Mouse (Mus musculus) ovary, postnatal 14 days (tissue): ENCODE results near the gene Hist1h2bh.
"Not testable (repeated sequence)": the region's sequence is repeated elsewhere in the genome, so short reads cannot be mapped to it uniquely, and the experiment has no call there.

Experiments used
- DNase-seq: peaks from one replicate; pipeline ENCODE4 v3.0.0; 2022; ENCODE audit warnings: low spot score

Hist1h2bh gene

DNA sequence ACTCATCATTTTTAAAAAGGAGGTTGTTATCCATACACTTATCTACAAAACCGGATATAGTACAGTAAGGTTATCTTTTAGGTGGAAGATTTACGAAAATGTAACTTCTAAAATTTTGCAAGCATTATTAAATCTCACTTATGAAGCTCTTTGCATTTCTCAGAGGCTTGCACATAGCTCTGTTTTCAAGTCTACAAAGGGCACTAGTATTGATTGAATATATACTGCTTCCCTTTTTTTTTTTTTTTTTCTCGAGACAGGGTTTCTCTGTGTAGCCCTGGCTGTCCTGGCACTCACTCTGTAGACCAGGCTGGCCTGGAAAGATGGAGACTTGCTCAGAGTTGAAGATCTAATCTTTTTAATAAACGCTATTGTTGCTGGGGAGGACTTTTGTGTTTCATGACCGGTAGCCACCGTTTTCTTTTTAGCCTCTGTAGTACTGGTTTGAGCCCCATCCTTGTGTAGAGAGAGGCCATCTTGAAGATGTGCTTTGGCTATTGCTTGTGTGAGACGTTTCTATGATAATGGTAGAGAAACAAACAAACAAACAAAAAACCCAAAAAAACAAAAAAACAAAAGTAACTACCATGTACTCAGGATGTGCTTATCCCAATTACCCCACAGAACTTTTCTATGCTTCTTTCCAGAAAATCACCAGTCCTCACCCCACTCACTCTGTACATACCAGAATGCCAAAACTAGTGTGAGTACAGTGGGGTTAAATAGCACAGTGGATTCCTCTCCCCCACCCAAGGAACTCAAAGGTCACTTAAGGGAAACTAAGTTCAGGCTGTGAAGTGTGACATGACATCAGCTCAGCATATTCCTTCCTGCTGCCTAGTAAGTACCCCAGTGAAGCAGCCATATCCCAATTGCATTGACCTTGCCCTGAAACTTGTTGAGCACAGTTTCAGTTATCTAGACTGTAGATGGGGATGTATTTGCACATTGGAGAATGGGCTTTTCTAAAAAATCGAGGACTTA is 9.0 kb upstream of the Hist1h2bh start:
- DNase-seq, result no peak

DNA sequence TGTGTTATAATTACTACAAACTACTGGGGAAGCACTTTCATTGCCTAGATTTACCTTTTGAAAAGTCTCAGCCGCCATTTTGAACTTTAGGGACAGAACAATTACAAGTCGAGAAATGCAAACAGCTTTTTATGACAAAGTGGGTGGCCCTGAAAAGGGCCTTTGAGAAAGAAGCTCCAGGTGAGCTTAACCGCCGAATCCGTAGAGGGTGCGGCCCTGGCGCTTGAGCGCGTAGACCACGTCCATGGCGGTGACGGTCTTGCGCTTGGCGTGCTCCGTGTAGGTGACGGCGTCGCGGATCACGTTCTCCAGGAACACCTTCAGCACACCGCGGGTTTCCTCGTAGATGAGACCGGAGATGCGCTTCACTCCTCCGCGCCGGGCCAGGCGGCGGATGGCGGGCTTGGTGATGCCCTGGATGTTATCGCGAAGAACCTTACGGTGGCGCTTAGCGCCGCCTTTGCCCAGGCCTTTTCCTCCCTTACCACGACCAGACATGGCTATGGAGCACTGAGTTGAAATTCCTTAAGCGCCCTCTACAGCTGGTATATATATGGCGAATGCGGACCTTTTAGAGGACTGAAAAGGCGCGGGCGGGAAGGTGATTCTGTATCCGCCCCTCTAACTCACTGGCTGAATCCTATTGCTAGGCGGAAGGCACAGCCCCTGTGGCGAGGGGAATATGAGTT is 8.1 kb upstream of the Hist1h2bh start, which contains the start of gene Hist1h4f:
Hist1h4f (minus strand) TSS at position 503 of the 689 bp plus-strand sequence.
- DNase-seq, result peak; percentile 83

DNA sequence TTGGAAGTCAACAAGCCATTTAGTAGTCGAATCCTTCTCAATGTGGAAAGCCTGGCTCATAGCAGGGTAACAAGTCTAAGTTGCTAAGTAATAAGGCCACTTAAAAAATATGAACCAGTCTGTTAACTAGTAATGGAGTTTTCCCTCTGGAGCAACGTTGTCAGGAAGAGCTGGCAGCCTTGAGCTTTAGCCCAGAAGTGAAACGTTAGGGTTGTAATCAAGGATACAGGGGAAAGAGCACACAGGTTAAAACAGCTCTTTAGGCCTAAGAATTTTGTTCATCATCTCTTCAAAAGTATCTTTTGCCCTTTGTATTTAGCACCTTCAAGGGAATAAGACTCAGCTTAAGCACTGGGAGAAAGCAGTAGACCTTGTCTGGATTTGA is 7.6 kb upstream of the Hist1h2bh start:
- no peak for DNase-seq

DNA sequence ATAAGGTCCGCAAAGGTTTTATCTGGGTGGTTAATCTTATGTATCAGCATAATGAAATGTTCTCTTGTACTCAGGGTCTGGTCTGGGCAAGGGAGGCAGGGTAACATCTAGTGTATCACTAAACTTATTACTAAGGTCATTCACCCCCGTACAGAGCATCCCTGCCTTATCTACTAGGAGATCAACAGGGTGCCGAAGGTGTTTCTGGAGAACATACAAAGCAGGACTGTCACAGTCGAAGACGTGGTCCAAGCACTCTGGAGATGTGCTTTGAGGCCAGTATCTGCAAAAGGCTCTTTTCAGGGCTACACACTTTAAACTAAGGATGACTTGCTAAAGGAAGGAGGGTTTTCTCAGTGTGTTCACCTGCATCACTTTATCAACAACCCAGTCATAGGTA is 3.5 kb upstream of the Hist1h2bh start:
- DNase-seq, result no peak

DNA sequence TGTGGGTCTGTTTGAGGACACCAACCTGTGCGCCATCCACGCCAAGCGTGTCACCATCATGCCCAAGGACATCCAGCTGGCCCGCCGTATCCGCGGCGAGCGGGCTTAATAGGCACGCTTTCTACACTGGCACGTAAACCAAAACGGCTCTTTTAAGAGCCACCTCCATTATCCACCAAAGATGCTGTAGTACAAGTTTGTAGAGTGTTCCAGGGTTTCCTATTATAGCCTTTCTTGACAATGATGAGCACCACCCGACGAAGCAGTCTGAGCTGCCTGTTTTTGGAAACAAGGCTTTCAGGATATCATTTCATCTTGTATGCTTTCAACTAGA is 1.6 kb upstream of the Hist1h2bh start:
- not testable (repeated sequence) for DNase-seq

DNA sequence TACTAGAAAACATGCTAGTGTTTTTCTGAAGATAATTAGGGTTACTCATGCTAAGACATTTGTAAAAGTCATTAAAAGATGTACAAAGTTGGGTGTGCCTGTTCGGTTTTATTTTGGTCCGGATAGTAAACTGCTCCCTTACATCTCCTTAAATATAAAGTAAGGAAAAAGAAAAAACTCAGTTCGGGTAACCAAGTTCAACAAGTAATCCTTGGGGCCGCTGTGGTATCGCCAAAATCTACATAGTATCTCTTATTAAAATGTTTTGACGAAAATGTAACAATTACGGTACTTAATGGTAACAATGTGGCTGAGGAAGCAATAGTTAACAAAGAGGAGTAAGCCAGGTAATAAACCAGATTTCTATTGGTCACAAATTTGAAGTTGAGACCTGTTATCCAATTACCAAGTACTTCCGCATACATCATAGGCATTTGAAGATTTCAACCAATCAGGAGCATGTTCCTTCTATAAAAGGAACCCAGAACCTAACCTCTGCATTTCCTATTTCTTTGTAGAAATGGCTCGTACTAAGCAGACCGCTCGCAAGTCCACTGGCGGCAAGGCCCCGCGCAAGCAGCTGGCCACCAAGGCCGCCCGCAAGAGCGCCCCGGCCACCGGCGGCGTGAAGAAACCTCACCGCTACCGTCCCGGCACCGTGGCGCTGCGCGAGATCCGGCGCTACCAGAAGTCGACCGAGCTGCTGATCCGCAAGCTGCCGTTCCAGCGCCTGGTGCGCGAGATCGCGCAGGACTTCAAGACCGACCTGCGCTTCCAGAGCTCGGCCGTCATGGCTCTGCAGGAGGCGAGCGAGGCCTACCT is 984 bp upstream of the Hist1h2bh start, which contains the start of gene Hist1h3f:
Hist1h3f (plus strand) TSS at position 88 of the 822 bp plus-strand sequence.
- DNase-seq, result no peak

DNA sequence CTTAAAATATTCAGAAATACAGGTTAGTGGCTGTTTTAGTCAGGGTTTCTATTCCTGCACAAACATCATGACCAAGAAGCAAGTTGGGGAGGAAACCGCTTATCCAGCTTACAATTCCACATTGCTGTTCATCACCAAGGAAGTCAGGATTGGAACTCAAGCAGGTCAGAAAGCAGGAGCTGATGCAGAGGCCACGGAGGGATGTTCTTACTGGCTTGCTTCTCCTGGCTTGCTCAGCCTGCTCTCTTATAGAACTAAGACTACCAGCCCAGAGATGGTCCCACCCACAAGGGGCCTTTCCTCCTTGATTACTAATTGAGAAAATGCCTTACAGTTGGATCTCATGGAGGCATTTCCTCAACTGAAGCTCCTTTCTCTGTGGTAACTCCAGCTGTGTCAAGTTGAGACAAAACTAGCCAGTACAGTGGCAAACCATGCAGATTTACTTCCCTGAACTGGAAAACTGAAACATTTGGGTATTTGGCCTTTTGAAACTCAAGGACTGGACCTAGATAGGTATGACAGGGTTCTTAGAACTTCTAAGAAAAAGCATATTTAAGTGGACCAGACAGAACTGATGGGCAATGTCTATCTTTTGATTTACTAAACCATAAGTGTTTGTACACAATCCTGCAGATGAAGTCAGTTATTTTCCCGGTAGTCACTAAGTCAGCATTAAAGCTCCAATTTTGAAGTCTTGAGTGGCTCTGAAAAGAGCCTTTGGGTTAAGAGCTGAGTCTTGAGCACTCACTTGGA is 789 bp downstream of the Hist1h2bh start:
- DNase-seq, result not testable (repeated sequence)

DNA sequence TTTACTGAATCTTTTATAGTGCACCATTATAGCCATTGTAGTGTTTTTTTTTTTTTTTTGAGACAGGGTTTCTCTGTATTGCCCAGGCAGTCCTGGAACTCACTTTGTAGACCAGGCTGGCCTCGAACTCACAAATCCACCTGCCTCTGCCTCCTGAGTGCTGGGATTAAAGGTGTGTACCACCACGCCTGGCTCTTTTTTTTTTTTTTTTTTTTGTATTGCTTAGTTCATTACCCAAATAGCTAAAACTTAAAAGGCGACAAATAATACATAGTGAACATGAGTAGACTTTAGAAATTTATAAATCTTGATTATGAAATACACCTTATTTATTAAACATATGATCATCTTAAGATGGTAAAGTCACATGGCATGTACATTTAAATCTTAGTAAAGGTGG is 1.7 kb downstream of the Hist1h2bh start:
- no peak for DNase-seq

DNA sequence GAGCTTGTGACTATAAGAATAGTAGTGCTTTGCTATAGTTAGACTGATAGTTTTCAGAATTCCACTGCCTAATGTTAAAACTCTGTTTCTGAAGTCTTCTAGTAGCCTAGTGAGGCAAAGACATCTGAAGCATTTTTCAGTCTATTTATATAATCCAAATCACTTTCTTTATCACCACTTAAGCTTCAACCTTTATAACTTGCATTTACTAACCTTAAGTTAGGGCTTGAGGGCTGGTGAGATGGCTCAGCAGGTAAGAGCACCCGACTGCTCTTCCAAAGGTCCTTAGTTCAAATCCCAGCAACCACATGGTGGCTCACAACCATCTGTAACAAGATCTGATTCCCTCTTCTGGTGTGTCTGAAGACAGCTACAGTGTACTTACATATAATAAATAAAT is 3.4 kb downstream of the Hist1h2bh start:
- not testable (repeated sequence) for DNase-seq

DNA sequence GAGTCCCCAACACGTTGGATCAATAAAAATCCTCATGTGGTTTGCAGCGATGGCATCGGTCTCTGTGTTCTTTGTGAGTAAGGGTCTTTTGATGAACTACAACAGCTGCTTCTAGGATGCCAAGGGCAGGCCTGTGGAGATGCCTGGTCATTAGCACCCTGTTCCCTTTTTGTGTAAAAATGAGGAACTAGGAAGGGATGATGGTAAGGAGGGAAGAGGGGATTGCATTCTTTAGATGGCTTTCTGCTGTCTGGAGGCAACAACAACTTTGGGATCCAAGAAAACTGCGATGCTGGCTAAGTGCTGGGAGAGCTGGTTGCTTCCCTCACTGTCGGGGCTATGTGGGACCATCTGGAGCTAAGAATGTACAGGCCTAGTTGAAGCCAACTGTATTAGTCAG is 4.9 kb downstream of the Hist1h2bh start:
- DNase-seq, result no peak

DNA sequence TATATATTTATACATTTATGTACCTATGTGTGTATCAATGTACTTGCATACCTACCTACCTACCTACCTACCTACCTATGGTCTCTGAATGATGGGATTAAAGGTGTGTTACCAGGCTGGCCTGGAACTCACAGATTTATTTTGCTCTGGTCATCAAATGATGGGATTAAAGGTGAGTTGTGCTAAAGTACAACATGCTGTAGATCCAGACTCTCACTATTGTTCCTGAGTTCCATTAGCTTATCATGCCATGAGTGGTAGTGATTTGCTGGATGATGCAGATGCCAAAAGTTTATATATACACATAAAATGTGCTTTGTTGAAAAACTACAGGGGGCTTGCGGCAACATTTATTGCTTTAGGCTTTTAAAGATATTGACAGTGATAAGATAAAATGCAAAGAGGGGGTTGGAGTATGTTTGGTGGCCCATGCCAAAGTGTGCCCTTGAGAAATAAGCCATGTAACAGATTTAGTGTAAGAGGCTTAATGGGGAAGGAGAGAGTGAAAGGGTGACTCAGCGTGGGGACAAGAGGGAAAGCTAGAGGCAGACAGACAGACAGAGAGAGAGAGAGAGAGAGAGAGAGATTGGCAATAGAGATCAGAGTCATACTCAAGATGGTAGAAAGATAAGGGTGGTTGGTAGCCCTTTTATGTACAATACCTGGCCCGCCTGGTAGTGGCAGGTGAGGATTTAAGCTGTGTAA is 6.0 kb downstream of the Hist1h2bh start:
- DNase-seq, result no peak

DNA sequence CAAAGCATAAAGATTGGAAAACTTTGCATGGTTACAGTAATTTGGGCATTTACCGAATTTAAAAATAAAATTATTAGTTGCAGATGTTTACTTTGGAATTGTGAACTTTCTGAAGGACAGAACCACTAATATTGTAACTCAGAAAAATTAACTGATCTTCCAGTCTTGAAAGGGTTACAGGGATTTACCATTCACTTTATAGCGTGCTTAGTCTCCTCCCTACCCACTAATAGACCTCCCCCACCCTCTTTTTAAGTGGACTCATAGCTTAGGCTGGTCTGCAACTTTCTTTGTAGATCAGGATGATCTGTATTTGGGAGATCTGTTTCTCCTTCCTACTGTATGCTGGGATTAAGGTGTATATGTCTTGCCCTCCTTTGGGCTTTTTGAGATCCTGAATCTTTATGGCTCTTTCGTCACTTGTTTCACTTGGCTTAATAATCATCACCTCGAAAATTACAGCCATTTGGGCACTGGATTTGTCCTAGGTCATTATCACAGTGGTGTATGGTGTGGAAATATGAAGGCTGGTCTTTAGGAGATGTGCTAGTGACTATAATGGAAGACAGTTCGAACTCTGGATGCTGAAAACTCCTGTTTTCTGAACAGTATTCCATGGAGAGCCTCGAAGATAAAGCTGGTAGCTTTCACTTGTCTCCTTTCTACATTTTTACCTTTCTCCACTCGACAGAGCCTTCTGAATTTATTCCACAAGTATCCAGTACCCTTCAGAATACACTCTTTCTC is 6.9 kb downstream of the Hist1h2bh start:
- no peak for DNase-seq

DNA sequence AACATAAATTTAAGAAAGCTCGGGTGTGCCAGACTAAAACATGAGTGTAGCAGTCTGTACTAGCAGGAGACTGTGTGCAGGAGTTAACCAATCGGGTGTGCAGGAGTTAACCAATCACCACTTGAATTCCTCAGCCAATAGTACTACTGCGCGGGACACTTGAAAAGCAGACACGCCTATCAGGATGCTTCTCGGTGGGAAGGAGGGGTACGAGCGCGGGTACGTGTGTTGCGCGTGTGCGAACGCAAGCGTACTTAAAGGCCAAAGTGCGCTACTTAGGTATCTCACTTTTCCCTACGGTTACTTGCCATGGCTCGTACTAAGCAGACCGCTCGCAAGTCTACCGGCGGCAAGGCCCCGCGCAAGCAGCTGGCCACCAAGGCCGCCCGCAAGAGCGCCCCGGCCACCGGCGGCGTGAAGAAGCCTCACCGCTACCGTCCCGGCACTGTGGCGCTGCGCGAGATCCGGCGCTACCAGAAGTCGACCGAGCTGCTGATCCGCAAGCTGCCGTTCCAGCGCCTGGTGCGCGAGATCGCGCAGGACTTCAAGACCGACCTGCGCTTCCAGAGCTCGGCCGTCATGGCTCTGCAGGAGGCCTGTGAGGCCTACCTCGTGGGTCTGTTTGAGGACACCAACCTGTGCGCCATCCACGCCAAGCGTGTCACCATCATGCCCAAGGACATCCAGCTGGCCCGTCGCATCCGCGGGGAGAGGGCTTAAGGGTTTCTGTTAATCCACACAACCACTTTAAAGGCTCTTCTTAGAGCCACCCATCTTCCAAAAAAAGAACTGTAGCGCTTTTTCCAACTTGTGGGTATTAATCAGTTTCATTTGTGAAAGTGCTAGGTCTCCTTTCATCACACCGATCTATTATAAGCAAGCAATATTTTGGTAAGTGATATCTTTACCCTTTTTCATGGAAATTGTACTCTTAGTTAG is 7.8 kb downstream of the Hist1h2bh start, which contains the start of gene Hist1h3g:
Hist1h3g (plus strand) TSS at position 286 of the 939 bp plus-strand sequence.
- peak; percentile 78 for DNase-seq

DNA sequence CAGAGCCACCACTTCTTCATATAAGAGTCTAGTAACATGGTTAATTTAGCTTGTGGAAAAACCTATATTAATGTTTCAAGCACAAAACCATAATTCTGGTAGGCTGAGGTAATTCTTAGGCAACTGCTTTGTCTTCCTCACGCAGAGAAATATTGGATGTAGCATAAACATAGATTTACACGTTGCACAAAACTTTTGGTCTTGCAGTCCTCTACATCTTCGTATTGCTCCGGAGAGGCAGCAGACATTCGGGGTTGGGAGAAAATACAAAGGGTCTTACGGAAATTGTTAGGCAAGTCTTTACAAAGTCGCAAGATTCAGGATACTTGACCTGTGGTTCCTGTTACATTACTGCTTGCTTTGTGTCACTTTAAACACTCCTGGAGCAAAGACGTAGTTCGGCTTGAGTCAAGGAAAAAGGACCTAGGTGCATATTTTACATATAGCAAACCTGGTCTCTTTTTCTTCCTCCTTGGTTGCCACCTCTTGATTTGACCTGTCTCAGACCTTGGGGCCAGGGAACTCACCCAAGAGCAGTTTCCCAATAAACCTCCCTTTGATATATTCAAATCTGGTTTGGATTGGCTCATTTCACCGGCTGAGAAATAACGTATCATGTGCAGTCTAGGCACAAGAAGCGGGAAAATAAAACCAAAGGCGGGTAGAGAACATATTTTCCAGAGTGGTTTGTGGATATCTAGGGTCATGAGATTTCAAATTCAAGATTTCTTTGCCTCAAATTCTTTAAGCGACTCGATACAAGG is 8.6 kb downstream of the Hist1h2bh start:
- no peak for DNase-seq

DNA sequence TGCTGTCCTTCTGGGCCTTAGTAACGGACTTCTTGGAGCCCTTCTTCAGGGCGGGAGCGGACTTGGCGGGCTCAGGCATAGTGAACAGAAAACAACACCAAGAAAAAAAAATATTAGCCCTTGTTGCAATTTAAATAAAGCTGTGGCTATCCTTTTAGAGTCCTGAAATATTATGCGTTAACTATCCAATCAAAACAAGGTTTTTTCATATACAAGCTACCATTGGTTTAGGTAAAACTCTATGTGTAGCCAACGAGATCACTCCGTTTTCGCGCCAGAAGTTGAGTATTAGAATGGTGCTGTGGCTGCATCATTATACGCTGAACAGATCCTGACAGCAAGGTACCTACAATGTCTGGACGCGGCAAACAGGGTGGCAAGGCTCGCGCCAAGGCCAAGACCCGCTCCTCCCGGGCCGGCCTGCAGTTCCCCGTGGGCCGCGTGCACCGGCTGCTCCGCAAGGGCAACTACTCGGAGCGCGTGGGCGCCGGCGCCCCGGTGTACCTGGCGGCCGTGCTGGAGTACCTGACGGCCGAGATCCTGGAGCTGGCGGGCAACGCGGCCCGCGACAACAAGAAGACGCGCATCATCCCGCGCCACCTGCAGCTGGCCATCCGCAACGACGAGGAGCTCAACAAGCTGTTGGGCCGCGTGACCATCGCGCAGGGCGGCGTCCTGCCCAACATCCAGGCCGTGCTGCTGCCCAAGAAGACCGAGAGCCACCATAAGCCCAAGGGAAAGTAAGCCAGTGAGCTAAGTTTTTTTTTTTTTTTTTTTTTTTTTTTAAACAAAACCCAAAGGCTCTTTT is 9.4 kb downstream of the Hist1h2bh start, which contains the start of gene Hist1h2af:
Hist1h2af (plus strand) TSS at position 347 of the 808 bp plus-strand sequence.
- DNase-seq, result not testable (repeated sequence)

DNA sequence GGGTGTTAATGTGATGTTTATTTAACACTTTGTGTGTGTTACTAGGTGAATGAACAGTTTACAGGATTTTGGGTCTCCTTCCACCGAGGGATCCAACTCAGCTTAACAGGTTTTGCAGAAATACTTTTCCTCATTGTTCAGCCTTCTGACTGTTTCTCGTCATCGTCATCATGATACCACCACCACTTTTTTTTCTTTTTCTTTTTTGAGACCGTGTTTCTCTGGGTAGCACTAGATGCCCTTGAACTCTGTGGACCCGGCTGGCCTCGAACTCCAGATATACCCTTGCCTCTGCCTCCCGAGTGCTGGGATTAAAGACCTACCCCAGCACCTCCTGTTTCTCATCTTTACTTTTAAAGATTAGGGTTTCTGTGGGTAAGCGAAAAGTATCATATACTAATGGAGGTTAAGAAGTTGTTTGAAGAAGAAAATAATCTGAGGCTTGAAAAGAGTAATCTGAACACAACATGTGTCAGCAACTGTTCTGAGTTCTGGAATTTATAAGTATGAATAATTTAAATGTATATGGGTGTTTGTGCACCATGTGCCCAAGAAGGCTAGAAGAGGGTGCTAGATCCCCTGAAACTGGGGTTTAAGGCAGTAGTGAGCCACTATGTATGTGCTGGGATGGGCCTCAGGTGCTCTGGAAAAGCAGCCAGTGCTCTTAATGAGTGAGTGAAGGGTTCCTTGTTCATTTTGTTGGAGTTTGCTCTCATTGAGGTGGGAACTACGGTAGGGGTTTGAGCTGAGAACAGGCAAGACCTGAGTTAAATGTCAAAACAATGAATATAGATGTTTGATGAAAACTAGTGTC is 10.7 kb downstream of the Hist1h2bh start:
- DNase-seq, result no peak
